Mouse (Mus musculus) mouse embryonic stem cell (cell line): ENCODE measurements around the gene 1700022I11Rik.

ENCODE experiments used
- in situ Hi-C, 2 experiments: fragments of 300-500 bp; cut with MboI; formaldehyde crosslinking; loops; 1 replicate in 1 of 2; 3 replicates in 1 of 2; pipeline ENCODE4 v1.14.3; 2019 to 2020; ENCODE audit warnings: low sequenced_read_pairs in 2 of 2, low pct_unique_long_range_greater_than_20kb in 1 of 2, mixed read lengths in 1 of 2; ENCODE audit not compliant: unreplicated experiment in 1 of 2

1700022I11Rik gene

DNA sequence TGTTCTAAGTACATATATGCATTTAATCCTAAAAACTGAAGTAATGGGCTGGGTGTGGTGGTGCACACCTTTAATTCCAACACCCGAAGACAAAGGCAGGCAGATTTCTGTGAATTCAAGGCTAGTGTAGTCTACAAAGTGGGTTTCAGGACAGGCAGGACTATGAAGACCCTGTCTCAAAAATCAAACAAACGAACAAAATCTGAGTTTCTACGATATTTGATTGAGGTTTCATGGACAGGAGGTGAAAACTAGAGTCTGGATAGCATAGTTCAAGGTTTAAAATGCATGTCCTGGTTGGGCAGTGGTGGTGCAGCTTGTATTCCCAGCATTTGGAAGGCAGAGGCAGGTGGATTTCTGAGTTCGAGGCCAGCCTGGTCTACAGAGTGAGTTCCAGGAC is at the start of gene 1700022I11Rik:
Gene 1700022I11Rik (plus strand): TSS at position 301 of the 400 bp plus-strand sequence.
- in situ Hi-C loops: no loop called here

DNA sequence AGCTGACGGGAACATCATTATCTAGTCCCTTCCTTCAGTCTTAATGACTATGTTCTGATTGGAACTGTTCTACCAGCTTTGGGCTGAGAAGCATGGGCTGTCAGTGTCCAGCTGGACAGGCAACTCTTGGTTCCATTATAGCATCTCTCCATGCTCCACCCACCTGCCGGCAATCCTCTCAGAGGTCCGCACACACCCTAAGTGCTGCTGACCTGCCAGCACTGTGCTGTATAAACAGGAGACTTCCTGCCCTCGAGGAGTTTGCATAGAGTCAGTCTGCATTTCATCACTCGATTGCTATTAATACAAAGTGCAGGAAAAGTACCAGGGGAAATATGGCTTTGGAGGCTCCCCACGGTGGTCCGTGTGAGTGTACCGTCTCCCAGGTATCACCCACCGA is 48.7 kb upstream of the 1700022I11Rik start:
- in situ Hi-C loops: no loop called here

GRCm38 (mm10) chr4:42921536-42921935 is 47.9 kb upstream of the 1700022I11Rik start:
- in situ Hi-C loops: no loop called here

GRCm38 (mm10) chr4:42922056-42922455 is 47.3 kb upstream of the 1700022I11Rik start:
- in situ Hi-C loops: no loop called here

DNA sequence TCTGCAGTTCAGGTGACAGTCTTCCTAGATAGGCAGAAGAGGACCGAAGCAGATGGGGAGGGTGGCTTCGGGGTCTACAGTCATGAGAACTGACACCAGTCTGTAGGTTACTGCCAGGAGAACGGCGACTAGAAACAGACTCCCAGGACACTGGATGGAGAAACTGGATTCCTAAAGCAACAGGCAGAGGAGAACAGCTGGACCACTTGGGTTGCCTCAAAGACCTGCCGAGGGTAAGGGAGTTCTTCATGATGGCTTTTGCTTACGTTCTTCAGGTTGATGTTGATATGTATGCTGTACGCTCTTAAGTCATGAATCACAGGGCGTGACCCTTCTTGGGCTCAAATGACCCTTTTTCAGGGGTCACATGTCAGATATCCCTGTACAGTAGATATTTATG is 46.9 kb upstream of the 1700022I11Rik start:
- in situ Hi-C loops: no loop called here

DNA sequence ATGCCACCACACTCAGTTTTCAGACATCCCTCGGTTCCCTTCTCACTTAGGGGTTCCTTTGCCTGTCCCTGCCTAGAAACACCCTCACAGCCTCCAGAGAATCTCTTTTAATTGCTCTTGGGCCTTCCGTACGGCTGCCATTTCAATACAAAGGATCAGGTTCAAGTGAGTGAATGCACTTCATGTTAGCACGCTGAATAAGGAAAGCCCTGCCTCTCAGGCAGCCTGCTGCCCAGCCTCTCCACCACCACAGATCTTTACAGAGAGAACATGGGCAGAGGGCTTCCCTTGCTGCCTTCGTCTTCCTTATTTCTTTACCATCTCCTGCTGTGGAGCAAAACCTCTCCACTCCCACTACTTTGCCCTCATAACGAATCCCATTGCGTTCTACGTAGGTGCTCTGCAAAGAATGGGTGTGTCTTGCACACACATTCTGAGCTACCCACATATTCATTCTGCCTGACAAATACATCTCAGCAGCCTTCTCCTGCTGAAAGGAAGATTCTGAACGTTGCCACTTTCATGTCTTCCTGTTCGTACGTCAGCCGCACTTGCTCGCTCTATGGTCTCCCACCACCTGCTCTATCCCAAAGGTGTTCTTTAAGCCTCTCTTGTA is 45.2 kb upstream of the 1700022I11Rik start:
- in situ Hi-C loops: no loop called here

GRCm38 (mm10) chr4:42928209-42928608 is 41.2 kb upstream of the 1700022I11Rik start:
- in situ Hi-C loops: no loop called here

GRCm38 (mm10) chr4:42928952-42929351 is 40.5 kb upstream of the 1700022I11Rik start:
- in situ Hi-C loops: no loop called here

DNA sequence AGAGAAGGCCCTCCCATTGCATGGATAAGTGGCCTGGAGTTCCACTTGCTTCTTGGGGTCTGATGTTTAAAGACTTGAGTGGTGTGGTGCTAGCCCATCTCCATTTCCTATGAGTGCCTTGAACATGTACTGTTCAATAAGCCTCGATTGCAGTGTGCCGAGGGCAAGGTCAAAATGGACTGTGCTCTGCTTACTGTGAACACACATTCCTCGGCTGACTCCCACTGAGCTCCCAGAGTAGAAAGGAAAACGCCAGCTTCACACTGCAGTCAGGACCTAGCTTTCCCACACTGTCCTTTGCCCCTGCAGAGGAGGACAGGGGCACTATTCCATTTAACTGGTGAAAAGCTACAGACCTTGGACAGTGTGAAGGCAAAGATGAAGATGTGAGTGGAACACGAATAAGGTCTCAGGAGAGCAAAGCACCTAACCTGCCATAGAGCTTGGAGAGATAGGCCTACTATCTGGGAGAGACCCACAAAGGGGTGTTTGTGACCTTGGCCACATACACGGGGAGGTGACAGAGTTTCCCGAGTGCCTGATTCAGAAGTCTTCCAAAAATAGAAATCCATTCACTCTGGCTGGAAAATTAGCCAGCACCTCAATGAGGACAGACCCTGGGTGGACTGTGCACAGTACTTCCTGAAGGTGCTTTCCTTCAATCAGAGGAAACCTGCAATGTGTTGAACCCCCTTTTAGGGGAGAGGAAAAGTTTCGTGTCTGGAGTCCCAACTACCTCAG is 37.0 kb upstream of the 1700022I11Rik start:
- in situ Hi-C loops: no loop called here

DNA sequence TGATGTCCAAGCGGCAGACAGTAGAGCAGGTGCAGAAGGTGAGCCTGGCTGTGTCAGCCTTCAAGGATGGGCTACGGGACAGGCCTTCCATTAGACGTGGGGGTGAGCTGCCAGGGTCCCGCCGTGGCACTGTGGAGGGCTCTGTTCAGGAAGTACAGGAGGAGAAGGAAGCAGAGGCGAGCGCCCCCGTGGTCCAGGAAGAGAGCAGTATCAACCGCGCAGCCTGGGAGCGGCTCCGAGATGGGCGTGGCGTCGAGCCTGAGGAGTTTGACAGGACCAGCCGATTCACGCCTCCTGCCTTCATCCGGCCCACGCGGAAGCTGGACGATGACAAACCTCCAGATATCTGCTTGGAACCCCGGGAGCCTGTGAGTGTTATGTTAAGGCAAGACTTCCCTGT is 35.8 kb upstream of the 1700022I11Rik start:
- in situ Hi-C loops: no loop called here

GRCm38 (mm10) chr4:42941396-42941795 is 28.0 kb upstream of the 1700022I11Rik start:
- in situ Hi-C loops: no loop called here

GRCm38 (mm10) chr4:42943341-42943740 is 26.1 kb upstream of the 1700022I11Rik start:
- in situ Hi-C loops: no loop called here

- in situ Hi-C loops: no loop called here
These were observed 25.2 kb upstream of the 1700022I11Rik start for GRCm38 (mm10) chr4:42944185-42944584.

- in situ Hi-C loops: no loop called here
These were observed 24.4 kb upstream of the 1700022I11Rik start for GRCm38 (mm10) chr4:42945043-42945442.

DNA sequence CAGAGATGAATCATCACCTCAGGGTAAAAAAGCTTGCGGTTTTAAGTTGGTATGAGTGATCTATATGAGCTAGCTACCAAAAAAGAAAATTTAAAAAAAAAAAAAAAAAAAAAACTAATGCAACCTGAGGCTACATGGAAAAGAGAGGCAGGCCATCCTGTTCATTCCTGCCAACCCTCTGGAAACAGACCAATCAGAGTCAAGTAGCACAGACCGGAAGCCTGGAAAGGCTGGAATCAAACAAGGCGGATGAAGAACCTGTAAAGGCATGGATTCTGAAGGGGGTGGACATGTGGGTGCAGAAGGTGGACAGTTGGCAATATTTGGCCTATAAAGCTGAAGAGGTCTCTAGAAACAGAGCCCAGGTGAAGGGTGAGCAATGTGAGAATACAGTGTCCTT is 24.0 kb upstream of the 1700022I11Rik start:
- in situ Hi-C loops: no loop called here

GRCm38 (mm10) chr4:42945952-42946351 is 23.5 kb upstream of the 1700022I11Rik start:
- in situ Hi-C loops: no loop called here

GRCm38 (mm10) chr4:42946733-42947290 is 22.6 kb upstream of the 1700022I11Rik start:
- in situ Hi-C loops: no loop called here

DNA sequence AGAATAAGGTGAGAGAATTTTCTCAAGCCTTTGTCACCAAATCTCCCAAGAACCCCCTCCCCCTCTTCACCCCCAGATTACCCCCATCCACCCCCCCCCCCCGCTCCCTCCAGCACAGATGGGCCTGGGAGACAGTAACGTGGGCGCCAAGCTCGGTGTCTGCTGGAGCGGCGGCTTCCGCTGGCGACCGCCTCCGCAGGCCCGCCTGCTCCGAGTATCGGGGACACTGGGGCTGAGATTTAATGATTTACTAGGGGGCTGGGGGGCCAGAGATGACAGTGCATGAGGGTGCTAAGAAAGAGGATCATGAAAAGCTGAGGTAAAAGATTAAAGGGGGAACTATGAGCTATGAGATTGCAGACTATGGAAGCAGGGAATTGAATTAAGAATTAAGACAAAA is 20.9 kb upstream of the 1700022I11Rik start:
- in situ Hi-C loops: no loop called here

DNA sequence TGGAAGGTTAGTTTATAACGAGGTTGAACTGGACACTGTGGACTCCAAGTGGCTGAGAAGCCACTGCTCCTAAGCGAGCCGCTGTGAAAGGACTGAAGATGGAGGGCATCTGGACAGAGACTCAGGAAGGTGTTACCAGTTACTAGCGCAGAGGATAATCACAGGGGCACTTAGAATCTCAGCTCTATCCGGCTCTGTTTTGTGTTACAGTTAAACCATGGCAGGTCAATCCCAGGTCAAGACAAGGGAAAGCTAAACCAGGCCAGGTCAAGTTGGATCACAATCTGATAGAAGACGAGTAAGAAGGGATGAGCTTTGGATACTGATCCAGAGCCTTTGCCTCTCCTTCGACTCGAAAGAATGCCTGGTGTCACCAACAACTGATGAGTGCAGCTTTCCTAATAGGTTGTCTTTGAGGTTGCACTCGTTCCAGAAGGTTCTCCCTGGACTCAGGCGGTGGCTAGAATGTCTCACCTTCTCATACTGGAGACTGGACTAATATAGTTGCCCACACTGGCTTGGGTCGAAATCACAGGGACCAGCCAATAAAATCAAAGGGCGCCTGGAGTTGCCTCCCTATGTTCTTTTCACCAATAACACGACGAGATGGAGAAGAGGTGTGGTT is 20.2 kb upstream of the 1700022I11Rik start:
- in situ Hi-C loops: no loop called here
